Mouse (Mus musculus): ENCODE measurements around the gene Kcna10. TPM values are rescaled to one million over a fixed set of nuclear protein-coding genes. Genes with fewer than 3 reads are reported as not detected.
A peak's percentile ranks its signal among the peaks of the same experiment; 100 is the strongest.

The Kcna10 gene
- polyA plus RNA-seq, 1 experiment = not detected

DNA sequence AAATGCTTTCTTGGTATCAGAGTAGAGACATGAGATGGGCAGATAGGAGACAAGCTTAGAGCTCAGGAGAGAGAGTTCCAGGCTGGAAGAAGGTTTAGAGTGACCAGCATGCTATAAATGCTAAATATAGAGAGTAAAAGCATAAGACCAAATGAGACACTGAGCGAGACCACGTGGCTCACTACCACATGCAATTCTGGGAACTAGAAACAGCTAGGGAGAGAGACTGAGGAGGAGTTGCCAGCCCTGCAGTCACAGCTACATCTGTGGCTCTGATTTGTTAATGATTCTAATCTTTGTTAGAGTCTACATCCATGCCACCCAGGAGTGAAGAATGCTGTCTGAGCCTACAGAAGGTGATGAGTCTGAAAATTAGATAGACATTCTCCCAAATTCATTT, 13.3 kb upstream of the Kcna10 start:
- DNase-seq (ENCODE audit: low read depth) = no peak
- TF ChIP-seq POLR2A (IDR thresholded peaks at IDR 0.05; ENCODE audit: borderline replicate concordance, extremely low read depth, insufficient read depth, insufficient read length, poor library complexity, severe bottlenecking) = no peak
- no peak for TF ChIP-seq CTCF (IDR thresholded peaks at IDR 0.05; ENCODE audit: borderline replicate concordance, extremely low read depth, insufficient read depth, insufficient read length)

DNA sequence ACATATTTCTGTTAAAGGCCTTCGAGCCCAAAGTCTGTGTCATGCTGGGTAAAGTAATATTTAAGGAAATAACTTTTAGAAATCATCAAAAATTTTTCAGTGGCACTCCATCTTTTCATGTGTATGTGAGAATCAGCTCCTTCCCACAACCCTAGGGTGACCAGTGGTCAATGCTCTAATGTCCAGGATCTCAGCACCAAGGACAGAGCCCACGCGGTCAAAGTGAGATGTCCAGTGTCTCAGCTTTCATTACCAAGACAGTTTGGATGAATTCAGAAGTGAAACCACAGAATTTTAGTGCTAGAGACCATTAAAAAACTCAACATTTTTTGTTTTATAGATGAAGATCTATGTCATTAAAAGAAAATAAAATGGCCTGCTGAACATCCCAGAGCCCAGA, 10.9 kb upstream of the Kcna10 start:
- TF ChIP-seq POLR2A (IDR thresholded peaks at IDR 0.05; ENCODE audit: borderline replicate concordance, extremely low read depth, insufficient read depth, insufficient read length, poor library complexity, severe bottlenecking) (no peak), CTCF (IDR thresholded peaks at IDR 0.05; ENCODE audit: borderline replicate concordance, extremely low read depth, insufficient read depth, insufficient read length) (no peak)
- no peak for DNase-seq (ENCODE audit: low read depth)

DNA sequence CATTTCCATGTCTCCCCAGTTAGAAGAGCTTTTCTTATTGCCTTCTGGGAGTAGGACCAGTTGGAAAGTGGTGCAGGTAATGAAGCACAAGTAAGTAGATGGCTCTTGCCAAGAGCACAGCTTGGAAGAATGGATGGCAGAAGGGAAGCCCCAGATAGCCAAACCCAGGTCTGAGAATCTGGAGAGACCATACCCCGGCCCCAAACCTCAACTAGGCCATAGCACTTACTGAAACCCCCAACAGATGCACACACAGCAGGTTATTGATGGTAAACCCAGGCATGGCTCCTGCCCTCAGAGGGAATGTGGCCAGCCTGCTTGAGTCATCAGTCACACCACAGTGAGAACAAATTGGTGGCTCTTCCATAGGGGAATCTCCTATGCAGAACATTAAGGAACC, 10.3 kb upstream of the Kcna10 start:
- TF ChIP-seq CTCF (IDR thresholded peaks at IDR 0.05; ENCODE audit: borderline replicate concordance, extremely low read depth, insufficient read depth, insufficient read length) (no peak), POLR2A (IDR thresholded peaks at IDR 0.05; ENCODE audit: borderline replicate concordance, extremely low read depth, insufficient read depth, insufficient read length, poor library complexity, severe bottlenecking) (no peak)
- DNase-seq (ENCODE audit: low read depth) = no peak

DNA sequence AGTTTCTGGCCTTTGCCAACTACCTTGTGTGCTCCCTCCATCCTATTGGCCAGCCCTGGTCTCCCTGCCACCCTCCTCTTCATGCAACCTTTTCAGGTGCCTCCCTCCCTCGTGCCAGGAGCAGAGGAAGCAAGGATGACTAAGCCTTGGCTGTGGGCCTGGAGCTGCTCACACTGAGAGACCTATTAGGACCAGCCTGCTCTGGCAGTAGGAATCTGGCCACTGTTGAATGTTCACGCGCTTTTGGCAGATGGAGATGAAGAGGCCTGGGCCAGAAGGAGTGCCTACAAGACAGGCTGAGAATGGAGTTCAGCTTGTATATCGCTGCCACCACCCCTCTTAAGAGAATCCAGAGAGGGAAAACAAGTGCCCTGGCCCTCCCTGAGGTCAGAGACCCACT, 7.4 kb upstream of the Kcna10 start:
- TF ChIP-seq CTCF (IDR thresholded peaks at IDR 0.05; ENCODE audit: borderline replicate concordance, extremely low read depth, insufficient read depth, insufficient read length) (no peak), POLR2A (IDR thresholded peaks at IDR 0.05; ENCODE audit: borderline replicate concordance, extremely low read depth, insufficient read depth, insufficient read length, poor library complexity, severe bottlenecking) (no peak)
- DNase-seq (ENCODE audit: low read depth) = peak; percentile 62

DNA sequence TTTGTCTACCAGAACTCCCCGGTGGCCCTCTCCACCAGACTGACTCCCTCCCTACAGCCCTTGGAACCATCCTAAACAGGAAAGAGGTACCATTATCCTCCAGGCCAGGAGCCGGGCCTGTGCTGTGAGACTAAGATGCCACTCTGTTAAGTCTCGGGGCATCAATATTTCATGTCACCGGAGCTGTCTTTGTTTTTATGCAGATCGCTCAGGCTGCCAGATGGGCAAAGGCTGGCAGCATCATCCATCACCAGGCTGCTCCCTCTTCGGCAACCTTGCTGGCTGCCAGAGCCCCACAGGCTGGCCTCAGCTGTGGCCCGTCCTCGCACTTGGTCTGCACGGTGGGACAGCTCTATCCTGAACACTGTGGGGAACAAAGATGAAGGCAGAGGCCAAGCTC, 6.4 kb upstream of the Kcna10 start:
- peak; percentile 81 for DNase-seq (ENCODE audit: low read depth)
- no peak for TF ChIP-seq CTCF (IDR thresholded peaks at IDR 0.05; ENCODE audit: borderline replicate concordance, extremely low read depth, insufficient read depth, insufficient read length)
- TF ChIP-seq POLR2A (IDR thresholded peaks at IDR 0.05; ENCODE audit: borderline replicate concordance, extremely low read depth, insufficient read depth, insufficient read length, poor library complexity, severe bottlenecking) = no peak

DNA sequence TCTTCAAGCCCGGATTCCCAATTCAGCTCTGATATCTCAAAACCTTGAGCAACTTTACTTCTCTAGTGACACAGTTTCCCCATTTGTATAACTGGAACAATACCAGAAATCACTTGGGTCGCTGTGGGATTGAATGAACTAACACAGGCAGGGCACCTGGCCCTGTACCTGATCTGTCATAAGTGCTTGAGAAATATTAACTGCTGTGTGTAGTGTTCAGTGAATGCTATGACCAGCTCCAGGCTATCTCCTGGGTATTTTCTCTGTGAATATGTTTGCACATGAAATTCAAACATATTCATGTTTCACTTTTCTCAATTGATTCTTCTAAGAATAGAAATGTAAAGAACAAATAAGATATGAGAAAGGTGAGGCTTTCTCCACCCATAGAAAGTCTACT, 2.0 kb upstream of the Kcna10 start:
- DNase-seq (ENCODE audit: low read depth) = no peak
- TF ChIP-seq POLR2A (IDR thresholded peaks at IDR 0.05; ENCODE audit: borderline replicate concordance, extremely low read depth, insufficient read depth, insufficient read length, poor library complexity, severe bottlenecking) = no peak
- TF ChIP-seq CTCF (IDR thresholded peaks at IDR 0.05; ENCODE audit: borderline replicate concordance, extremely low read depth, insufficient read depth, insufficient read length) = no peak

DNA sequence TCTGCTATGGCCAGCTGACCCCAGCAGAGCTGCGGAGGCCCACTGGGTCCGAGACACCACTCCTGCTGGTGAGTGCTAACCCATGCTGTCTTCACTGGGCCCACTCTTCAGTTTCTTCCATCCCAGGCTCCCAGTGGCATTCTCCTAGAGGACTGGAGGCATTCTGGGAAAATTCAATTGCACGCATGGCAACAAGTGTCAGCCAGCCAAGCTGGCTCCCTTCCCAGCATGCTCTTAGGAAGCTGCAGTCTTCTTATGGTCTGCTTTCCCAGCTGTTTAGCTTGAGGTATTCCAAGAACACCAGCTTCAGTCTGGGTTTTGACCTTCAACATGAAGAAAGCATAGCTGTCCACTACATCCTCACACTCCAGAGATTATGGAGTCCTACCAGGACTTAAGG, 322 bp downstream of the Kcna10 start:
- DNase-seq (ENCODE audit: low read depth) = peak; percentile 31
- TF ChIP-seq CTCF (IDR thresholded peaks at IDR 0.05; ENCODE audit: borderline replicate concordance, extremely low read depth, insufficient read depth, insufficient read length) (no peak), POLR2A (IDR thresholded peaks at IDR 0.05; ENCODE audit: borderline replicate concordance, extremely low read depth, insufficient read depth, insufficient read length, poor library complexity, severe bottlenecking) (no peak)

DNA sequence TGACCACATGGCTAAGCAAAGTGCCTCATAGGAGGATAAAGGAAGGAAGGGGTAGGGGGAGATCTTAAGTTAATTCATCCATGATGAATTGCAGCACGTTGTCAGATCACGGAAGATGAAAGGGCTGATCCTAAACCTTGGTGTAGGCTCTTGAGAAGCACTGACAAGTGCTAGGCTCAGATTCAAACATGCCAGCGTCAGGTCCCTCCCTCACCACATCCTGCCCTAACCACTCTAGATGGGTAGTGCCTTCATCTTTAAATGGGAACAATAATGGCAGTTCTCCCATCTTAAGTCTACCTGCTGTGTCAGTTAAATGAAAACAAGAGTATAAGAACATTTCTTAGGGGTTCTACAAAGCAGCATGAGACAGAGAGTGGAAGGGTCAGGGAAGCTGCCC, 2.7 kb downstream of the Kcna10 start:
- TF ChIP-seq CTCF (IDR thresholded peaks at IDR 0.05; ENCODE audit: borderline replicate concordance, extremely low read depth, insufficient read depth, insufficient read length) = no peak
- TF ChIP-seq POLR2A (IDR thresholded peaks at IDR 0.05; ENCODE audit: borderline replicate concordance, extremely low read depth, insufficient read depth, insufficient read length, poor library complexity, severe bottlenecking) = no peak
- DNase-seq (ENCODE audit: low read depth) = no peak

DNA sequence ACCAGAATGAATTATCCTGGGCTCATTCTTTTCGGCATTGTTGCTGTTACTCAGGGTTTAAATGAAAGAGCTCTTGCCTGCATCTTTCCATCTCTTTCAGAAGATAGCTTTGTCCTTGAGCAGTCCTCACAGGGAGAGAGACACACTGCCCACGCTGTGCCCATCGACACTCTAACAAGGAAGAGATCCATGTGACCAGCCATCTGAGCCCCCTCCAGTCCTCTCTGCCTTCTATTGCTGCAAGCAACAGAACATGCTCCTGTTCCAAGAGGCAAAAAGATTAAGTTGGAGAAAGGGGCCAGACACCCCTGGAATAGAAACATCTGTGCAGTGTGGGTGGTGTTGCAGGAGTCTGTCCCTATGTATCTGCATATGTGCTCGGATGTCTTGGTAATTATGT, 4.2 kb downstream of the Kcna10 start:
- no peak for DNase-seq (ENCODE audit: low read depth)
- TF ChIP-seq CTCF (IDR thresholded peaks at IDR 0.05; ENCODE audit: borderline replicate concordance, extremely low read depth, insufficient read depth, insufficient read length) = no peak

DNA sequence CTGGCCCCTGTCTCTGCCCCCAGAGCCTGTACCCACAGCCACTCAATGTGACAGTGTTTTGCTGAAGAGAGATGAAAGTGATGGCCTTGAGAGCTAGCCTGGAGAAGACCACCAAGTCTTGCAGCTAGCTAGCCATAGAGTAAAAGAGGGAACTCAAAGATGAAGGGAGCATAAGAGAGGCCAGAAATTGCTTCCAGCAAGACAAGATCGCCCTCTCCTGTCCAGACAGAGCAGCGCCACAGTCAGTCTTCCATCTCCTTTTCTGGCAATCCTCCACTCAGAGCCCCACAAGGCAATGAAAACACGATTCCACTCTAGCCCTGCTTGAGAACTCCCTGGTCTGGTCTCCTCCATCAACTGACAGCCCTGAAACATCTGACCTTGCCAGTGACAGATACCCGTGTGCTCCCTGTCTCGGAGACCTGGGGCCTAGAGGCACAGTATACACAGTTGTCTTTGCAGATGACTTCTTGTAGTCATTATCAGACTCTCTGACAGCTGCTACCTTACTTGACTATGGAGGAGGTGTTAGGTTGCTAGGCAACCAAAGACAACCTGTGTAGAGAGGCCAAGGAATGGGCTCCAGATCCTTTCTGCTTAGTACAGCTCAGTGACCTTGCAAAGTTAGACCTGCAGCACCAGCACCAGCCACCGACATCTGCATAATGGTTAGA, 5.5 kb downstream of the Kcna10 start:
- DNase-seq (ENCODE audit: low read depth) = peak; percentile 85
- TF ChIP-seq CTCF (IDR thresholded peaks at IDR 0.05; ENCODE audit: borderline replicate concordance, extremely low read depth, insufficient read depth, insufficient read length) (peak; percentile 95), POLR2A (IDR thresholded peaks at IDR 0.05; ENCODE audit: borderline replicate concordance, extremely low read depth, insufficient read depth, insufficient read length, poor library complexity, severe bottlenecking) (no peak)

DNA sequence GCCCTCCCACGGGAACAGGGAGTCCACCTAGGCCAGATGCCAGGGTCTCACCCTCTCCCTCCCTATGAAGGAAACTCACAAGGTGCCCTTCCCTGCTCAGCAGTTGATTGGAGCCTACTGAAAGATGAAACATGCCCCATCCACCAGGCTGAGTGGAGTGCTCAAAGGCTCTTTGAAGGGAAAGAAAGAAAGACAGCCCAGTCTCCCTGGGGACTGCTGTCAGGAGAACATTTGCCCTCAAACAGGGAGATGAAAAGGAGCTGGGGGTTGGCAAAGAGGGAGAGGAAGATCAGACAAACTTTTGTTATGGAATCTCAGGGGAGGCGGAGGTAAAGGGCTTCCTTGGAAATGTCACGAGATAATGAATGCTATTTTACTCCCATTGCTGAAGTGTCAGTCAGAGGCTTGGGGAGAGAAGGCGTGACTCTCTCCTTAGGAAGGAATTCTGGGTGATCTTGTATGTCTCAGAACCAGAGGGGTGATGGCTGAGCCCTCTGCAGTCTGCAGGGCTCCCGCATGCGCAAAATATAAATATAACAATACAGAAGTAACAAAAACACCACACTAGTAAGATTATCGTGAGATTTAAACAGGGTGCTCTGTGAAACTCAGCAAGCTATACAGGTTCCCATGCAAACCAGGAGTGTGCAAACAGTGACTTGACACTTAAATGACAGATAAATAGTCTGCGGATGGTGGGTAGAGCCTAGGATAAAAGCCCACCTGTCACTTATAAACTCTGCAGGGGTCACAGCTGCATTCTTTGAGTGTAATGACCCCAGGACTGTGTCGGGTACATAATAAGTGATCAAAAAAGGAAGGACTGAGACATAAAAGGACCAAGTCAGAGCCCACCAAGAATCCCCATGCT, 18.7 kb downstream of the Kcna10 start:
- TF ChIP-seq POLR2A (IDR thresholded peaks at IDR 0.05; ENCODE audit: borderline replicate concordance, extremely low read depth, insufficient read depth, insufficient read length, poor library complexity, severe bottlenecking) (no peak), CTCF (IDR thresholded peaks at IDR 0.05; ENCODE audit: borderline replicate concordance, extremely low read depth, insufficient read depth, insufficient read length) (no peak)
- peak; percentile 85 for DNase-seq (ENCODE audit: low read depth)

DNA sequence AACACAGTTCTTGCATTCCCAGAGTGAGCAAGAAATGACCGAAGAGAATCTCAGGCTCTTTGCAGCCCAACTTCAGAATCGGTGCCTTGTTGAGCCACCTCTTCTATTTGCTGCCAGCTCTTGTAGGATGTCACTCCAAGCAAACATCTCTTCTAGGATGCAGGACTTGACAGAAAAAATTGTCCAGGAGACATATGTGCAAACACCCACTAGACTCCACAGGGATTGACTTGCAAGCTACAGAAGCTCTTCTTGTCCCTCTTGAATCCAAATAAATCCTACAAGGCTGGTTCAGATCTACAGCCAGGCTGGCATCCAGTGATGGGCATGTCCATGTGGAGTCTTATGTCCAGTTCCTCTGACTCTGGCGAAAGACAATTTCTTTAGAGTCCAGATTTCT, 21.6 kb downstream of the Kcna10 start:
- DNase-seq (ENCODE audit: low read depth) = no peak
- no peak for TF ChIP-seq POLR2A (IDR thresholded peaks at IDR 0.05; ENCODE audit: borderline replicate concordance, extremely low read depth, insufficient read depth, insufficient read length, poor library complexity, severe bottlenecking)
- TF ChIP-seq CTCF (IDR thresholded peaks at IDR 0.05; ENCODE audit: borderline replicate concordance, extremely low read depth, insufficient read depth, insufficient read length) = no peak

All from brain, embryonic 14.5 days (tissue).